Mouse (Mus musculus) gastrocnemius, postnatal 4 days (tissue): ENCODE results near the gene Ulk2. TPM values are rescaled to one million over a fixed set of nuclear protein-coding genes. Genes with fewer than 3 reads are reported as not detected.

Source experiments
- DNase-seq, 2 experiments: peaks; one replicate each; pipeline ENCODE4 v3.0.0; 2021 to 2022; ENCODE audit warnings: low spot score in 2 of 2, mixed read lengths in 2 of 2
- total RNA-seq, 2 experiments: library from RNA; stranded (reverse); gene quantifications; 2 replicates each; pipeline ENCODE4 v1.2.3; 2021

The Ulk2 gene
- total RNA-seq, 2 experiments from 2014 or later: 45.1 to 45.8 TPM

DNA sequence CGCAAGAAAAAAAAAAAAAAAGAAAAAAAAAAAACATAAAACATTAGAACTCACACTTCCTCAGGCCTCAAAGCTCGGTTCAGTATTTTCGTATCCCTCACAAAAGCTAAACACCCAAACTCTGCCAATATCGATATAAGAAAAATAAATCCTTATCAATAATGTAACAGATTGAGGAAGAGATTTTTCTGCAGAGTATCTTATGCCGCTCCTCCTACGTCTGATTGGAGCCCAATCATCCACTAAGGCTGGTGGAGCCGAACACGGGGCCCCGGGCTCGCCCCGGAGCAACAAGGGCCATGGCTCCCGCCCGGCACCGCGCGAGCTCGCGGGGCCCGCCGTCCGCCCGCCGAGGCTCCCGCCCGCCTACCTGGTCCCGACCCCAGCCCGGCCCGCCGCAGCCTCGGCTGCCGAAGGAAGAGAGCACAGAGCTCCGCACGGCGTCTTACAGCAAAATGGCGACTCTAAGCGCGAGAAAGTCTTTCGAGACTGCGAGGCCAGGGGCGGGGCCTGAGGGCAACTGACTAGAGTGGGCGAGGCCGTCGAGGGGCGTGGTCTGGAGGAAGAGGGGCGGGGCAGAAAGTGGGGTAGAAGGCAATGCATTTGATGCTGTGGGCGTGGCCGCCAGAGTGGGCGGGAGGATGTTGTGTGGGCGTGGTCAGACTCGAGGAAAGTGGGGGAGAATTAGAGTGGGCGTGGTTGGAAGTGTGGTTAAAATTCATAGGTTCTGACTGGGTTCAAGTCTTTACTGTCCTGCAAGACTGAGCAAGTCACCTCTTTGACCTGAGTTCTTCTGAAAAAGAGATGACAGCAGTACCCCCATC, 93.1 kb downstream of the Ulk2 start, which contains the start of gene Prpsap2:
Gene Prpsap2 (minus strand): TSS at position 505 of the 824 bp plus-strand sequence.
- DNase-seq: peak; percentile 99 to 100

DNA sequence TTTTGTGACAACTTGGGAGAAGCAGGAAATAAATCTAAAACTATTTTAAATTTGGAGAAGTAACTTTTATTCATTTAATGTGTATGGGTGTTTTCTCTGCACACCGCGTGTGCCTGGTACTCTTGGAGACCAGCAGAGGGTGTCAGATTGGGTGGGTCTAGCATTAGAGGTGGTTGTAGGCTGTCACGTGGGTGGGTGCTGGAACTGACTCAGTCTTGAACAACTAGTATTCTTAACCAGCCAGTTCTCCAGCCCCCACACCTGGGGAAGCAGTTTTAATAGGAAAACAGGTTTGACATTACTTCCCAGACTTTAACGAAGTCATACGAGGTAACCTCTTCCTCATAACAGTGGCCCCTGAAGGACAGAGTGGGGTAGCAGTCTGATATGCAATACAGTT, 94.4 kb downstream of the Ulk2 start:
- DNase-seq: no peak

DNA sequence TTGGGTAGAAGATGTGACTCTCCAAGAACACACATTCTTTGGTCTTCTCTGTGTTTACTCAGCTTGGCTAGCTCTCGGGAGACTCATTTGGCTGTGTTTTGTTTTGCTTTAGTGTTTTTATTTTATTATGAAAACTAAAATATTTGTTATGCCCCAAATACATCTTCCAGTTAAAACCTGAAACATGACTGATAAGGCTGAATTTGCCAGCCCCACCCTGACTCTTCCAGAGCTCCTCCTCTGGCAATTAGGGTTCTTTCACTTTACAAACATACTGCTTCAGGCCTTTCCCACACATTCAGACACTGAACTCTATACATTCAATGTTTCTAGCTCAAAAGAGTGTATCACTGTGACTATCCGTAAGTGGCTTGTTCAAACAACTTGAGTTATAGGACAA, 97.7 kb downstream of the Ulk2 start:
- no peak for DNase-seq

DNA sequence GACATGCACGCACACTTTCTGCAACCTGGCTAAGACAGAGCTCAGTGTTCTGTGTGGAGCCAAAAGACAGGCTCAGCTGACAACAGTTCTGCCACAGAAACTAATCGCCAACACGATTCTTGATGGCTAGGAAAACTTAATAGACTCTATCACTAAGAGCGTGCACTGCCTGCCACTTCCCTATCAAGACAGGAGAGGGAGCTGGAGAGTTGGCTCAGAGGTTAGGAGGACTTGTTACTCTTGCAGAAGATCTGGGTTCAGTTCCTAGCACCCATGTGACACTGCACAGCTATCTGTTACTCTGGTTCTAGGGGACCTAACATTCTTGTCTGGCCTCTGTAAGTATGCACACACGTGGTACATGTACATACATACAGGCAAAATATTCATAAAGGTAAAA, 103.3 kb downstream of the Ulk2 start:
- no peak for DNase-seq

DNA sequence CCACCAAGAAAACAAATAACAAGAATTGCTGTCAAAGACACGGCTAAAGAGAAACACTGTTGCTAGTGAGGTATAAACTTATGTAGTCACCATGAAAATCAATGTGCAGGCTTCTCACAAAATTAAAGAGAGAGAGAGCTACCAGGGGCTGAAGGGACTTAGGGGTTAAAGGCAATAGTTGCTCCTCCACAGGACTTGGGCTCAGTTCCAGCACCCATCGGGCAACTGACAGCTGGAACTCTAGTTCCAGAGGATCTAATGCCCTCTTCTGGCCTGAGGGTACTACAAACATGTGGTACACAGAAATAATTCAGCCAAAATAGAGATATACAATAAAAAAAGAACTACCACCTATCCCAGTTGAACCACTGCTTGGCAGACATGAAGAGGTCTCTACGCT, 107.7 kb downstream of the Ulk2 start:
- DNase-seq: no peak

DNA sequence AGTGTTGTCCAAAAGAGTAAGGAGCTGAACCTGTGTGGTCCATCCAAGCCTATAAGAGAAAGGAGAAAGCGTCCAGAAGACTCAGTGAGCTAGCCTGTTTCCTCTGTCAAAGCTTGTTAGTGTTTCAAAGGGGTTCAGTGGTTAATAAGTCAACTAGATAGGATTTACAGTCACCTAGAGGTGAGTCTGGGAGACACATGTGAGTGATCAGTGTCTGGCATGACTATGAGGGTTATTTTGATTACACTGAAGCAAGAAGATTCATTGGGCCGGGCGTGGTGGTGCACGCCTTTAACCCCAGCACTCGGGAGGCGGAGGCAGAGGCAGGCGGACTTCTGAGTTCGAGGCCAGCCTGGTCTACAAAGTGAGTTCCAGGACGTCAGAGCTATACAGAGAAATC, 109.1 kb downstream of the Ulk2 start:
- DNase-seq: no peak

DNA sequence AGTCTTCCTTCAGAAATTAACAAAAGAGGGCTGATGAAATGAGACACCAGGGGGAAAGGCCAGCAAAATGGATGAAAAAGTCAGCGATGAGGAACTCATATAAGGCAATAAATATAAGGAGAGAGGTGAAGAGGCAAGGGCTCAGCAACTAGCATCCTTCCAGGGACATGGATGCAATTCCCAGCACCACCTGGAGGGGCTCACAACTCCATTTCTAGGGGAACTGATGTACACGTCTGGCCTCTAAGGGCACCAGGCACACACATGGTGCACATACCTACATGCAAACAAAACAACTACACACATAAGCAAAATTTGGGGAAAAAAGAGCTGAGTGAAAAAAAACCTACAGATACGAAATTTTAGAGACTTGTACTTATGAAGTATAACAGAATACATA, 110.4 kb downstream of the Ulk2 start:
- DNase-seq: no peak

DNA sequence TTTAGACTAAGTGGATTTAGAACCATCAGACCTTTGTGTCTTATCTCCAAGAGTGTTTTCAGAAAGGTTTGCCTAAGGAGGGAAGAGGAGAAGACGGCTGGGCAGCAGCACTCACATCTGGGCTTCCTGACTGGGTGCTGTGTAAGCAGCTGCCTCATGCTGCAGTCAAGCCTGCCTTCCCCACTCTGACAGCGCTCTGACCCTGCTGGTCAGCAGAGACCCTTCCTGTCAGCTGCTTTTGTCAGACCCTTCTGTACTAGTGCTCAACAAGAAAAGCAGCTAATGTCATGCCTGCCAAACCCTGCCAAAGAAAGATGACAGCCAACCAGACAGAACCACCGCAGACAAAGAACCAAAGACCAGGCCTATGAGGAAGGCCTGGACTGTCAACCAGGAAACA, 111.1 kb downstream of the Ulk2 start:
- DNase-seq: no peak

DNA sequence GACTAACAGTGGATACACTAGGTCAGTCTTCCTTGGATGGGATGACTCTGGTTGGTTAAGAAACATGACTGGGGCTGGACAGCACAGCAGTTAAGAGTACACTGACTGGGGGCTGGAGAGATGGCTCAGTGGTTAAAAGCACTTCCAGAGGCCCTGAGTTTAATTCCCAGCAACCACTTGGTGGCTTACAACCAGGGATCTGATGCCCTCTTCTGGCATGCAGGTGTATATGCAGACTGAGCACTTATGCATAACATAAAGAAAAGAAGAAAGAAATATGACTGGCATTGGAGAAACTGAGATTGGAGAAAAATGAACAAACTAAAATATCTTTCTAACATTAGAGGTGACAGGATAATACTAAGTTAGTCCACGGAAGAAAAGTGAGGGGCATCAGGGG, 114.4 kb downstream of the Ulk2 start:
- no peak for DNase-seq

DNA sequence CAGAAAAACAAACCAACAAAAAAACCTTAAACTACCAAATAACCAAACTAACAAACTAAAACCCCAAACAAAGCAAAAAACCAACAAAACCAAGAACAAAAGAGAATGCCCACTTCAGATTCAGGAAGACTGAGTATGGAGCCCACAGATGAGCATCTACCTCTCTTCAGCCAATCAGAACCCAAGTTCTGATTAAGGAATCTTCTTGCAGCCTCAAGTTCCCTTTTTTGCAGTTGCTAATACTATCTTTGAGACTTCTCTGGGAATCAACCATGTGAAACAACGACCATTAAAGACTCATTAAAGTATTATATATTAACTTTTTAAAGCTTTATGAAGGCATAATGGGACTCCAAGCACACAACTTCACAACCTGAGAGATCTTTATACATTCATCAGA, 117.6 kb downstream of the Ulk2 start:
- no peak for DNase-seq

DNA sequence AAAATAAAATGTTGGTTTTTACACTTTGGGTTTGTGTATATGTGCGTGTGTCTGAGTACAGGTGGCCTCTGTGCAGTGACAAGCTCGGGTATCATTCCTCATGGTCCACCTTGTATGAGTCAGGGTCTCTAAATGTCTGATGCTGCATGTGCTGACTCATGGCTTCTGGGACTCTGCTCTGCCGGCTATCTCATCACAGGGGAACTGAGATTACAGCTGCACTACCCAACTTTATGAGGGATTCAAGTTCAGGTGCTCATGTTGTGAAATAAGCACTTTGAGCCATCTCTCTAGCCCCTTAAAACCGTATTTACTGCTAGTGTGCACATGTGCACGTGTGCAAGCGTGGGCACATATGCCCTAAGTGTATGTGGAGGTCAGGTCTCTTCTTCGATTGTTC, 122.2 kb downstream of the Ulk2 start:
- no peak for DNase-seq

DNA sequence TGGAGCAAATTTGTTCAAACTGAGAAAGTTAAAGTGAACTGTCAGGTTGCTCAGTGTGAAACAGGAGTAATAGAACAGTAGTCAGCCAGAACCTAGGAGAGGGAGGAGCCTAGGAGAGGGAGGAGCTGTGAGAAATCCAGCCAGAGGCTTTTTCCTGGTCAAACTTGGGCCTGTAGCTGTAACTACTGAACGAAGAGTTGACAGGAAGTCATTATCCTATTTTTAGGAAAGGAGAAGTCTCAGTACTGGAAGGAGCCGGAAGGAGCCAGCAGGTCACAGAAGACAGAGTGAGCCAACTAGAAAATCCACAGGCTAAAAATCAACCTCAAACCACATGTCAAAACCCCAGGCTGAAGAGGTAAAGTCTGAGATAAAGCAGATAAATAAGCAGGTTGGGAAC, 126.8 kb downstream of the Ulk2 start:
- no peak for DNase-seq

Other genes starting within 250 kb of the Ulk2 start
- 1 to 10 TPM; 7.0 to 7.8 TPM for gene Grap, start 201.8 kb downstream of the Ulk2 start, total RNA-seq
- gene Fam83g, start 171.0 kb downstream of the Ulk2 start, total RNA-seq: under 1 TPM; 0.34 to 0.36 TPM
- gene Slc5a10, start 134.2 kb downstream of the Ulk2 start, total RNA-seq: not detected
- gene Prpsap2, start 93.0 kb downstream of the Ulk2 start, total RNA-seq: 10 to 100 TPM; 12.2 to 12.9 TPM
- 10 to 100 TPM; 16.4 to 17.4 TPM for gene Akap10, start 75.2 kb upstream of the Ulk2 start, total RNA-seq
- gene Specc1, start 101.7 kb upstream of the Ulk2 start, total RNA-seq: 10 to 100 TPM in 1 of 2 experiments, 1 to 10 TPM in 1; 9.8 to 12.1 TPM